Mouse (Mus musculus) forebrain, embryonic 15.5 days (tissue): ENCODE measurements at regions not wholly inside any gene's neighbourhood (a gene's known extent, or its start where the extent isn't known, plus 50 kb on each side); places are given as distances from the start of the nearest gene placed in this dataset. TPM values are rescaled to one million over a fixed set of nuclear protein-coding genes. Genes with fewer than 3 reads are reported as not detected.

Source experiments
- ATAC-seq: fragments of 200-750 bp; cut with Nextera tagmentation; replicated peaks from 2 replicates; pipeline ENCODE4 v1.8.0; 2017; ENCODE audit warnings: mild to moderate bottlenecking, moderate TSS enrichment, moderate library complexity
- H3K27ac ChIP-seq: fragments of 300-500 bp; sonication (generic); replicated peaks from 2 replicates; pipeline ENCODE4 v1.5.1; 2015; ENCODE audit warnings: mild to moderate bottlenecking, inconsistent platforms
- H3K27me3 ChIP-seq: fragments of 300-500 bp; sonication (generic); 2 replicates; pipeline ENCODE4 v1.6.1; 2015; ENCODE audit warnings: inconsistent platforms
- H3K36me3 ChIP-seq: fragments of 300-500 bp; sonication (generic); 2 replicates; pipeline ENCODE4 v1.6.1; 2015; ENCODE audit warnings: mild to moderate bottlenecking, inconsistent platforms
- H3K4me1 ChIP-seq: fragments of 300-500 bp; sonication (generic); 2 replicates; pipeline ENCODE4 v1.6.1; 2015; ENCODE audit warnings: inconsistent platforms
- H3K4me2 ChIP-seq: fragments of 300-500 bp; sonication (generic); replicated peaks from 2 replicates; pipeline ENCODE4 v1.6.1; 2015; ENCODE audit warnings: mild to moderate bottlenecking, inconsistent platforms
- H3K4me3 ChIP-seq: fragments of 300-500 bp; sonication (generic); 2 replicates; pipeline ENCODE4 v1.5.1; 2015; ENCODE audit warnings: mild to moderate bottlenecking, inconsistent platforms
- H3K9ac ChIP-seq: fragments of 300-500 bp; sonication (generic); replicated peaks from 2 replicates; pipeline ENCODE4 v1.6.1; 2015; ENCODE audit warnings: mild to moderate bottlenecking, inconsistent platforms
- H3K9me3 ChIP-seq: fragments of 300-500 bp; sonication (generic); 2 replicates; pipeline ENCODE4 v1.6.1; 2016; ENCODE audit warnings: inconsistent platforms
- WGBS: fragments of 180-500 bp; shearing (Covaris S2); methylation state at CpG from one replicate; pipeline ENCODE4 v1.1.7; 2015; ENCODE audit warnings: mixed read lengths; 5-methylcytosine and 5-hydroxymethylcytosine counted together
- microRNA-seq: library from miRNA; unstranded; fragments of <30 nt; microRNA quantifications from one replicate; pipeline ENCODE4, GENCODE M21; 2016

DNA sequence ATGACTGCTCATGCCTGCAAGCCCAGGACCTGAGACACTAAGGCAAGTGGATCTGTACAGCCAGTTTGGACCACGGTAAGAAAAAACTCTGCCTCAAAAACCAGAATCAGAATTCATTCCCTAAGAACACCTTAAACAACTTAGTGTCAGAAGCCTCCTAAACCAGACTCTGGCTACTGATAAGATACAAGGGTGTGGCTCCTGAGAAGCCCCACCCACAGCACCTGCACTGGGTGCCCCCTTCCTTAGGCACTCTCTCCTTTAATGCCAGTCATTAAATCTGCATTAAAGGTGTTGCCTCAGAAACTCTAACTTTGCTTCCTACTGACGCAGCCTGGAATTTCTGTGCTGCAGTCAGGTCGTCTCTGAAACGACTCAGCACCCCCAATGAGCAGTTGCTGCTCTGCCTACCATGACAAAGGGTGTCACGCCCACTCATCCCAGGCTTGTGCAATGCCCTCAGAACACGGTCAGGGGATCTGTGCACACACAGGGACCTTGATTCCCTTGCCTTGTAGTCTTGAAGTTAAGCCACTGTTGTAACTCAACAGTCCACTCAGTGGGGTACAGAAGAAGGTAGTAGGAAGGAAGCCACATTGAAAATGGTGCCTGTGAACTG, 62.8 kb upstream of the H2afz start:
- no peak for ATAC-seq

GRCm38 (mm10) chr3:137807423-137807822, 56.9 kb upstream of the H2afz start:
- WGBS, result 91% methylated on average over 1 of the region's 1 CpGs
- ATAC-seq, result no peak
- H3K4me3 ChIP-seq, result no peak overlapping the region
- H3K4me1 ChIP-seq, result no peaks in the 10 kb centered on the region
- no peak overlapping the region for H3K27ac ChIP-seq
- H3K27me3 ChIP-seq, result no peaks in the 10 kb centered on the region
- no peaks in the 10 kb centered on the region for H3K9me3 ChIP-seq
- H3K36me3 ChIP-seq, result no peaks in the 10 kb centered on the region
- no peak overlapping the region for H3K4me2 ChIP-seq
- H3K9ac ChIP-seq, result no peak overlapping the region

More for the DNA sequence above, 62.8 kb upstream of the H2afz start:
- H3K36me3 ChIP-seq, result no peaks in the 10 kb centered on the region
- H3K27ac ChIP-seq, result no peak overlapping the region
- no peaks in the 10 kb centered on the region for H3K27me3 ChIP-seq
- H3K9me3 ChIP-seq, result no peaks in the 10 kb centered on the region
- no peak overlapping the region for H3K4me2 ChIP-seq
- 74% methylated on average over 6 of the region's 6 CpGs for WGBS
- no peak overlapping the region for H3K4me3 ChIP-seq
- H3K4me1 ChIP-seq, result no peaks in the 10 kb centered on the region
- no peak overlapping the region for H3K9ac ChIP-seq

DNA sequence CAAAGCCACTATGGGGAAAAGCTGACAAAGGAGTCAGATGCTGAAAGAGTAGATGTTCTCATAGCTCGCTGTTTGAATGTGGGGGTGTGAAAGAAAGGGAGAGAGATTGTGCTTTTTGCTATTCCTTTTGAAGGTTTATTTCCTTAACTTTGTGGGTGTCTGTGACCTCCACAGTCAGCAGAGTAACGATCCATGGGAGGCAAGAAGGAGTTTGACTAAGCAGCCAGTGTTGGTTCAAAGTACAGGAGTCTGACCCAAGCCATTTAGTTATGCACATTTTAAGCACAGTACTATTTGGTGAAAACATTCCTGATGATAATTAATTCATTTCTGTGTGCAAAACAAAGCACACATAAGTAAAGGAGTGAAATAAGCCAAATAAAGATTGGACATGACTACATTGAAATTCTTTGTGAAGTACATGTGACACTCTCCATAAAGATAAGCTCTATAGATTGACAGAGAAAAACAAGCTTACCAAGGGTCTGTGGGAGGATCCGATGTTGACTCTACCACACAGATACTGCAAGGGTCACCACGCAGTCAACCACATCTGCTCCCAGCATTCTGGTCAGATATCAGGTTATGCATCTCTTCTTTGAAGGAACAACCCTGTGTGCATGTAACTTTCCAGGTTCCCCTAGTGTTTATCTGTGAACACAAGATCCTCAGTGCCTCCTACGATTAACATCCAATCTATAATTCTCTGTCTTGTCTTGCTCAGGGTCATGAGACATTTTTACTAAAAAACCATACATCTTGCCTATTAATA, 56.2 kb upstream of the H2afz start:
- 81% methylated on average over 5 of the region's 5 CpGs for WGBS
- no peak overlapping the region for H3K27ac ChIP-seq
- H3K4me2 ChIP-seq, result no peak overlapping the region
- H3K4me3 ChIP-seq, result no peak overlapping the region
- ATAC-seq, result no peak
- no peaks in the 10 kb centered on the region for H3K9me3 ChIP-seq
- no peaks in the 10 kb centered on the region for H3K4me1 ChIP-seq
- H3K9ac ChIP-seq, result no peak overlapping the region
- no peaks in the 10 kb centered on the region for H3K27me3 ChIP-seq
- no peaks in the 10 kb centered on the region for H3K36me3 ChIP-seq

DNA sequence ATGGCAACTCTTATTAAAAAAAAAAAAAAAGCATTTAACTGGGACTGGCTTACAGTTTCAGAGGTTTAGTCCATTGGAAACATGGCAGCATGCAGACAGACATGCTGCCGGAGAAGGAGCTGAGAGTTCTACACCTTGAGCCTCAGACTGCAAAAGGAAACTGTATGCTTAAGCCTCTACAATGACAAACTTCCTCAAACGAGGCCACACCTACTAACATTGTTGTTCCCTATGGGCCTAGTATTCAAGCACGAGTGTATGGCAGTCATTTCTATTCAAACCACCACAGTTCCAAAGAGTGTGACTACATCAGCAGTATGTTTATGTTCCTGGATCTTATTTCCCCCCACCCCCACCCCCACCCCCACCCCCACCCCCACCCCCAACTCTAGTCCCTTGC, 54.2 kb upstream of the H2afz start:
- Histone ChIP-seq H3K4me1 (no peaks in the 10 kb centered on the region), H3K4me2 (no peak overlapping the region), H3K36me3 (no peaks in the 10 kb centered on the region), H3K27me3 (no peaks in the 10 kb centered on the region), H3K4me3 (no peak overlapping the region), H3K27ac (no peak overlapping the region), H3K9me3 (no peaks in the 10 kb centered on the region), H3K9ac (no peak overlapping the region)
- no peak for ATAC-seq
- 78% methylated on average over 3 of the region's 3 CpGs for WGBS

Small RNA genes lying in the stretch of these regions (microRNA-seq; reads per million reads assigned to microRNA genes)
- gene Mir6380, result not detected
